Mouse (Mus musculus): ENCODE measurements around the gene Zfp870.

Zfp870 gene

GRCm38 (mm10) chr17:32891239-32892180, at the start of gene Zfp870:
TSS of gene Zfp870 (minus strand) at chr17:32891642.
- in situ Hi-C loops (cut with MseI, MboI): no loop called here

- in situ Hi-C loops (cut with MseI, MboI): no loop called here
Measured at GRCm38 (mm10) chr17:32939831-32940230, 48.4 kb upstream of the Zfp870 start.

- in situ Hi-C loops (cut with MseI, MboI): no loop called here
Measured at GRCm38 (mm10) chr17:32927803-32928202, 36.4 kb upstream of the Zfp870 start.

GRCm38 (mm10) chr17:32924658-32925312, 33.3 kb upstream of the Zfp870 start:
- in situ Hi-C loops (cut with MseI, MboI): no loop called here

- in situ Hi-C loops (cut with MseI, MboI): no loop called here
Measured at GRCm38 (mm10) chr17:32923681-32924080, 32.2 kb upstream of the Zfp870 start.

- in situ Hi-C loops (cut with MseI, MboI): no loop called here
Measured at GRCm38 (mm10) chr17:32919123-32919522, 27.7 kb upstream of the Zfp870 start.

GRCm38 (mm10) chr17:32917131-32917530, 25.7 kb upstream of the Zfp870 start, which contains the start of gene Cyp4f14:
TSS of gene Cyp4f14 (minus strand) at chr17:32917342.
- in situ Hi-C loops (cut with MseI, MboI): no loop called here

GRCm38 (mm10) chr17:32916075-32916474, 24.6 kb upstream of the Zfp870 start:
- in situ Hi-C loops (cut with MseI, MboI): no loop called here

- in situ Hi-C loops (cut with MseI, MboI): no loop called here
Measured at GRCm38 (mm10) chr17:32906172-32906571, 14.7 kb upstream of the Zfp870 start.

GRCm38 (mm10) chr17:32905239-32905638, 13.8 kb upstream of the Zfp870 start:
- in situ Hi-C loops (cut with MseI, MboI): no loop called here

GRCm38 (mm10) chr17:32904414-32904813, 13.0 kb upstream of the Zfp870 start:
- in situ Hi-C loops (cut with MseI, MboI): no loop called here

- in situ Hi-C loops (cut with MseI, MboI): no loop called here
Measured at GRCm38 (mm10) chr17:32901751-32902525, 10.5 kb upstream of the Zfp870 start.

GRCm38 (mm10) chr17:32895421-32895820, 4.0 kb upstream of the Zfp870 start:
- in situ Hi-C loops (cut with MseI, MboI): no loop called here

GRCm38 (mm10) chr17:32893901-32894300, 2.5 kb upstream of the Zfp870 start:
- in situ Hi-C loops (cut with MseI, MboI): no loop called here

GRCm38 (mm10) chr17:32890852-32891238, 597 bp downstream of the Zfp870 start:
- in situ Hi-C loops (cut with MseI, MboI): no loop called here

GRCm38 (mm10) chr17:32889611-32890010, 1.8 kb downstream of the Zfp870 start:
- in situ Hi-C loops (cut with MseI, MboI): no loop called here

GRCm38 (mm10) chr17:32880320-32881218, 10.9 kb downstream of the Zfp870 start:
- in situ Hi-C loops (cut with MseI, MboI): no loop called here

- in situ Hi-C loops (cut with MseI, MboI): no loop called here
Measured at GRCm38 (mm10) chr17:32878773-32879172, 12.7 kb downstream of the Zfp870 start.

- in situ Hi-C loops (cut with MseI, MboI): no loop called here
Measured at GRCm38 (mm10) chr17:32877471-32878171, 13.8 kb downstream of the Zfp870 start.

GRCm38 (mm10) chr17:32872696-32873095, 18.7 kb downstream of the Zfp870 start:
- in situ Hi-C loops (cut with MseI, MboI): no loop called here
